Mouse (Mus musculus) neural tube, embryonic 12.5 days (tissue): ENCODE data around the gene Zkscan7. TPM values are rescaled to one million over a fixed set of nuclear protein-coding genes. Genes with fewer than 3 reads are reported as not detected.
"Not testable (repeated sequence)": the region's sequence is repeated elsewhere in the genome, so short reads cannot be mapped to it uniquely, and the experiment has no call there.

ENCODE experiments used
- ATAC-seq: fragments of 200-750 bp; cut with Nextera tagmentation; 2 replicates; pipeline ENCODE4 v1.8.0; 2017; ENCODE audit warnings: low read depth, mild to moderate bottlenecking, moderate TSS enrichment, moderate library complexity; ENCODE audit not compliant: low FRiP score
- H3K27ac ChIP-seq: fragments of 300-500 bp; sonication (generic); 2 replicates; pipeline ENCODE4 v1.5.1; 2016
- H3K27me3 ChIP-seq: fragments of 300-500 bp; sonication (generic); replicated peaks from 2 replicates; pipeline ENCODE4 v1.6.1; 2016; ENCODE audit warnings: mild to moderate bottlenecking
- H3K36me3 ChIP-seq: fragments of 300-500 bp; sonication (generic); 2 replicates; pipeline ENCODE4 v1.6.1; 2016; ENCODE audit warnings: mild to moderate bottlenecking
- H3K4me1 ChIP-seq: fragments of 300-500 bp; sonication (generic); 2 replicates; pipeline ENCODE4 v1.6.1; 2016
- H3K4me2 ChIP-seq: fragments of 300-500 bp; sonication (generic); replicated peaks from 2 replicates; pipeline ENCODE4 v1.6.1; 2016; ENCODE audit warnings: mild to moderate bottlenecking
- H3K4me3 ChIP-seq: fragments of 300-500 bp; sonication (generic); 2 replicates; pipeline ENCODE4 v1.5.1; 2016
- H3K9ac ChIP-seq: fragments of 300-500 bp; sonication (generic); 2 replicates; pipeline ENCODE4 v1.6.1; 2016; ENCODE audit warnings: mild to moderate bottlenecking
- H3K9me3 ChIP-seq: fragments of 300-500 bp; sonication (generic); 2 replicates; pipeline ENCODE4 v1.6.1; 2016; ENCODE audit warnings: mild to moderate bottlenecking
- WGBS: fragments of 180-500 bp; shearing (Covaris S2); methylation state at CpG from one replicate; pipeline ENCODE4 v1.1.7; 2016; 5-methylcytosine and 5-hydroxymethylcytosine counted together
- polyA plus RNA-seq: library from polyadenylated mRNA; unstranded; fragments of >200 nt; fragmentation: Nextera tagmentation; extraction: Ambion mirVana; gene quantifications from 2 replicates; pipeline ENCODE4 v1.2.1, GENCODE M21; 2016

The Zkscan7 gene
- 4.0 and 4.8 TPM in 2 replicates for polyA plus RNA-seq

DNA sequence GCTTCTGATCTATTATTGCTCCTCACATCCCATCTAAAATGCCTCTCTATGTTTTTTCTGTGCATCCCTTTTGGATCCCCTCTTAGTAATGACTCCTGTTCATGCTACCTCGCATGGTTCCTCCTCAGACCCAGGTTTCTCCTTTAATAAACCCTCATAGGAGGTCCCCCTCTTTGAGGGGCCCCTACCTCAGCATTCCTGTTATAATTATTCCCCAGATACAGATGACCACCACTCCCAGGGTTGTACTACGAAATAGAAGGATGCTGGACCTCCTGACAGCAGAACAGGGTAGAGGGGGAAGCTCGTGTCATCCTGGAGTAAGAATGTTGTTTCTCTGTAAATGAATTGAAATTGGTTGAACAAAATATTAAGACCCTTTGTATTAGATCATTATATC lies at the start of gene Zkscan7:
Zkscan7 (plus strand) TSS at position 301 of the 400 bp plus-strand sequence.
- WGBS: 88% methylated on average over 3 of the region's 3 CpGs
- no peaks in the 10 kb centered on the region for H3K9me3 ChIP-seq
- peak within 1 kb of the TSS; percentile 55; the same call in 1 of the 2 replicates for H3K4me3 ChIP-seq
- no peak within 1 kb of the TSS for H3K27ac ChIP-seq
- H3K9ac ChIP-seq: no peak within 1 kb of the TSS
- no peaks in the 10 kb centered on the region; the same call in 1 of the 2 replicates for H3K27me3 ChIP-seq
- ATAC-seq: no peak
- H3K4me2 ChIP-seq: peak within 1 kb of the TSS; percentile 69
- peaks cover 11% of the 10 kb centered on the region; the same call in 1 of the 2 replicates for H3K4me1 ChIP-seq
- no peaks in the 10 kb centered on the region; the same call in 1 of the 2 replicates for H3K36me3 ChIP-seq

- Histone ChIP-seq H3K9me3 (no peaks in the 10 kb centered on the region), H3K4me3 (no peak overlapping the region), H3K27ac (no peak overlapping the region), H3K36me3 (peaks cover 8% of the 10 kb centered on the region), H3K4me1 (peaks cover 9% of the 10 kb centered on the region; the same call in 1 of the 2 replicates), H3K27me3 (no peaks in the 10 kb centered on the region), H3K4me2 (no peak overlapping the region), H3K9ac (no peak overlapping the region)
- no peak for ATAC-seq
- WGBS: 74% methylated on average over 9 of the region's 9 CpGs
These were observed 49.4 kb upstream of the Zkscan7 start for GRCm38 (mm10) chr9:122836126-122836525.

- no peak overlapping the region for H3K27ac ChIP-seq
- peaks cover 8% of the 10 kb centered on the region for H3K36me3 ChIP-seq
- no peak overlapping the region for H3K9ac ChIP-seq
- no peaks in the 10 kb centered on the region for H3K27me3 ChIP-seq
- H3K4me2 ChIP-seq: no peak overlapping the region
- WGBS: 56% methylated on average over 6 of the region's 6 CpGs
- H3K9me3 ChIP-seq: no peaks in the 10 kb centered on the region
- H3K4me3 ChIP-seq: no peak overlapping the region
- H3K4me1 ChIP-seq: peaks cover 9% of the 10 kb centered on the region; the same call in 1 of the 2 replicates
- peak; percentile 68 for ATAC-seq
These were observed 48.7 kb upstream of the Zkscan7 start for GRCm38 (mm10) chr9:122836790-122837189.

- 89% methylated on average over 4 of the region's 4 CpGs for WGBS
- Histone ChIP-seq H3K27me3 (no peaks in the 10 kb centered on the region), H3K36me3 (peaks cover 8% of the 10 kb centered on the region), H3K4me2 (no peak overlapping the region), H3K4me3 (no peak overlapping the region), H3K9ac (no peak overlapping the region), H3K4me1 (peaks cover 9% of the 10 kb centered on the region; the same call in 1 of the 2 replicates), H3K9me3 (no peaks in the 10 kb centered on the region), H3K27ac (no peak overlapping the region)
- ATAC-seq: no peak
These were observed 48.3 kb upstream of the Zkscan7 start for GRCm38 (mm10) chr9:122837216-122837615.

GRCm38 (mm10) chr9:122837680-122838079 lies 47.8 kb upstream of the Zkscan7 start:
- H3K27me3 ChIP-seq: no peaks in the 10 kb centered on the region
- no peaks in the 10 kb centered on the region for H3K9me3 ChIP-seq
- WGBS: 29% methylated on average over 16 of the region's 16 CpGs
- no peak overlapping the region for H3K27ac ChIP-seq
- H3K4me3 ChIP-seq: no peak overlapping the region
- ATAC-seq: no peak
- no peak overlapping the region for H3K4me2 ChIP-seq
- no peak overlapping the region for H3K9ac ChIP-seq
- H3K4me1 ChIP-seq: peaks cover 9% of the 10 kb centered on the region; the same call in 1 of the 2 replicates
- peaks cover 8% of the 10 kb centered on the region for H3K36me3 ChIP-seq

DNA sequence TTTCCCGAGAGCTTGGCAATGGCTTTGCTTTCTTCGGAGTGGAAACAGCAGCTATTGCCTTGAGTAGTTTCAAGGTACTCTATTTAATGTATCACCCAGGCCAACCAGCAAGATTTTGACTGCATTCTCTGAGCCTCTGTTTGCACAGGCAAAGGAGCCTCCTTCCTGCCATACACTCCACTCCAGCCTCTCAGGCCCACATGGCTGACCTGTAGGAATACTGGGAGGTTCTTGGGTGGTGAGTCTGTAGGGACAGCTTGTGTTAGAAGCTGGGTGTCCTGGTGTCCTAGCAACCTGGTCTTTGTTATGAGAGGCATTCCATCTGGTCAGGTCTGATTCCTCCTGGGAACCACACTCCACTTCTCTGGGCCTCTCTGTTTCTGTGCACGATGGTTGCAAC lies 41.7 kb upstream of the Zkscan7 start, which contains the start of gene Gm35549:
Gm35549 (minus strand) TSS at position 276 of the 400 bp plus-strand sequence.
- WGBS: 85% methylated on average over 3 of the region's 3 CpGs
- Histone ChIP-seq H3K4me3 (no peak within 1 kb of the TSS), H3K27me3 (no peaks in the 10 kb centered on the region), H3K9me3 (no peaks in the 10 kb centered on the region), H3K27ac (no peak within 1 kb of the TSS), H3K9ac (no peak within 1 kb of the TSS), H3K36me3 (peaks cover 6% of the 10 kb centered on the region; the same call in 1 of the 2 replicates), H3K4me1 (no peaks in the 10 kb centered on the region), H3K4me2 (no peak within 1 kb of the TSS)
- no peak for ATAC-seq

DNA sequence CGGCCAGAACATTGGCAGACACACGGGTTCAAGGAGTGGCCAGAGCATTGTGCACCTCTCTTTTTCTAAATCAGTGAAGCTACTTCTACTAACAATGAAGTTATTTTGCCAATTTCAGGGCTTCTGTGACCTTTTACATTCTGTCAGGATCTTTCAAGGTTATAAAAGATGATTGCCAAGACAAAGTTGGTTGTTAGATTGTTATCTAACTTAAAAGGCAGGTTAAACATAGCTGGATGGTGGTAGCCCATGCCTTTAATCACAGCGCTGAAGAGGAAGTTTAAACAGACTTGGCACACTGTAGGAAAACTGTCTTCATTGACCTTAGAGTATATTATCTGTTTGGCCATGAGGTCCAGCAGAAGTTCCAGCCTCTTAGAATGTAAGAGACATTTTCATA lies 39.9 kb upstream of the Zkscan7 start:
- H3K4me2 ChIP-seq: no peak overlapping the region
- peaks cover 23% of the 10 kb centered on the region for H3K36me3 ChIP-seq
- H3K4me3 ChIP-seq: no peak overlapping the region
- H3K27me3 ChIP-seq: no peaks in the 10 kb centered on the region
- no peak for ATAC-seq
- WGBS: 87% methylated on average over 3 of the region's 3 CpGs
- H3K9me3 ChIP-seq: peaks cover 10% of the 10 kb centered on the region
- no peaks in the 10 kb centered on the region for H3K4me1 ChIP-seq
- H3K9ac ChIP-seq: no peak overlapping the region
- H3K27ac ChIP-seq: no peak overlapping the region

- no peak for ATAC-seq
- H3K4me1 ChIP-seq: no peaks in the 10 kb centered on the region
- H3K36me3 ChIP-seq: peaks cover 28% of the 10 kb centered on the region
- H3K9me3 ChIP-seq: peaks cover 10% of the 10 kb centered on the region
- H3K27me3 ChIP-seq: no peaks in the 10 kb centered on the region
- H3K4me2 ChIP-seq: no peak overlapping the region
- H3K9ac ChIP-seq: no peak overlapping the region
- no peak overlapping the region for H3K4me3 ChIP-seq
- no peak overlapping the region for H3K27ac ChIP-seq
These were observed 39.3 kb upstream of the Zkscan7 start for GRCm38 (mm10) chr9:122846156-122846555.

GRCm38 (mm10) chr9:122847811-122848311 lies 37.6 kb upstream of the Zkscan7 start:
- not testable (repeated sequence) for H3K27me3 ChIP-seq, H3K4me2 ChIP-seq, H3K27ac ChIP-seq, H3K4me3 ChIP-seq, ATAC-seq, H3K4me1 ChIP-seq, H3K9ac ChIP-seq
- peaks cover 45% of the 10 kb centered on the region for H3K36me3 ChIP-seq
- WGBS: 92% methylated on average over 8 of the region's 8 CpGs
- peaks cover 10% of the 10 kb centered on the region for H3K9me3 ChIP-seq

- Histone ChIP-seq H3K9me3 (peaks cover 8% of the 10 kb centered on the region), H3K27me3 (no peaks in the 10 kb centered on the region), H3K27ac (no peak overlapping the region), H3K4me2 (no peak overlapping the region), H3K4me3 (no peak overlapping the region), H3K36me3 (peaks cover 93% of the 10 kb centered on the region), H3K9ac (no peak overlapping the region), H3K4me1 (no peaks in the 10 kb centered on the region)
- no peak for ATAC-seq
- WGBS: 95% methylated on average over 7 of the region's 7 CpGs
These were observed 31.0 kb upstream of the Zkscan7 start for GRCm38 (mm10) chr9:122854526-122854925.

DNA sequence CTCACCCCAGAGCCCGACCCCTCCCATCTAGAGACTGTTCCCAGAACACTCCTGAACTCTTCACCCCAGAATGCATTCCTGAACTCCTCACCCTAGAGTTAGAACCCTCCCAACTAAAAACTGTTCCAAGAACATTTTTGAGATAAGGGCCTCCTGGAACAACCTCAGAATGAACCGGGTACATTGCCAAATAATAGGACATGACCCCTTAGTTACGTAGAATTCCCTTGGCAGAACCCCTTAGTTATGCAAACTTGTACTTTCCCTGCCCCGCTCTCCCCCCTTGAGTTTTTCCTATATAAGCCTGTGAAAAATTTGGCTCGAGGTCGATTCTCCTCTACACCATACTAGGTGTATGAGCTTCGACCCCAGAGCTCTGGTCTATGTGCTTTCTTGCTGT lies 30.3 kb upstream of the Zkscan7 start:
- H3K27ac ChIP-seq, H3K4me2 ChIP-seq, H3K27me3 ChIP-seq, H3K9me3 ChIP-seq, H3K9ac ChIP-seq, H3K4me1 ChIP-seq, ATAC-seq, H3K4me3 ChIP-seq: not testable (repeated sequence)
- peaks cover 93% of the 10 kb centered on the region for H3K36me3 ChIP-seq
- WGBS: 98% methylated on average over 3 of the region's 7 CpGs

GRCm38 (mm10) chr9:122855617-122856016 lies 29.9 kb upstream of the Zkscan7 start:
- WGBS: 98% methylated on average over 4 of the region's 4 CpGs
- Histone ChIP-seq H3K27me3 (no peaks in the 10 kb centered on the region), H3K4me2 (no peak overlapping the region), H3K36me3 (peaks cover 93% of the 10 kb centered on the region), H3K27ac (no peak overlapping the region), H3K4me1 (no peaks in the 10 kb centered on the region), H3K4me3 (no peak overlapping the region), H3K9me3 (peaks cover 9% of the 10 kb centered on the region; the same call in 1 of the 2 replicates), H3K9ac (no peak overlapping the region)
- no peak for ATAC-seq

- WGBS: 96% methylated on average over 3 of the region's 3 CpGs
- Histone ChIP-seq H3K4me1 (no peaks in the 10 kb centered on the region), H3K27me3 (no peaks in the 10 kb centered on the region), H3K9me3 (peaks cover 19% of the 10 kb centered on the region), H3K27ac (no peak overlapping the region), H3K4me3 (no peak overlapping the region), H3K36me3 (peaks cover 93% of the 10 kb centered on the region), H3K4me2 (no peak overlapping the region), H3K9ac (no peak overlapping the region)
- ATAC-seq: no peak
These were observed 28.8 kb upstream of the Zkscan7 start for GRCm38 (mm10) chr9:122856716-122857115.
